9 mouse cellular contexts compared by ENCODE assay signal in the genomic region with DNA sequence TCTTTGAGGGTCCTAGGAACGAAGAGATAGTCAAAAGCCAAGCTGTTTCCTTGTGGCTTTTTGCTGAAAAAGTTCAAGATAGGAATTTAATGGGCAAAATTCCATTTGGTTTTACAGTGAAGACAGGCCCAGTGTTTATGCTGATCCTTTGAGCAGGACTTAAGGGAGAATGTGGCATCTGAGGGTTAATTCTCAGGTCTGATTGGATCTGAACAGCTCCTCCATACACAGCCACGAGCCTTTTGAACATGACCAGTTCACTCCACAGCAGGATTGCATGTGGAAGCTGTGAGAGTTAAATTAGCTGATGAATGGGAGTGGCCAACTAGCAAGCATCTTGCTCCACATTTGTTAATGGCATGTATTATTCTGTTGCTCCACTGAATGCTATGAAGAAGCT.
DNase-seq lines count a peak whose midpoint lies in the region; ATAC-seq and TF ChIP-seq lines count a peak whose summit lies in the region.
"Had no signal": no experiment of that assay in that cellular context is flagged by ENCODE, and none has a peak within 500 bp of the region (broad histone marks: within the 10 kb centered on the region; RNA-seq: fewer than 3 reads in every experiment).

No protein-coding gene starts in this region.

- peaks cover 4% of the 10 kb centered on the region; the same call in 1 of the 2 replicates for H3K9me3 ChIP-seq in lung, embryonic 14.5 days (ENCODE audit: low read depth, low read length)
- 0 out of 2 replicates have a peak, but pooled peaks cover 5% of the 10 kb centered on the region for H3K9me3 ChIP-seq in forebrain, embryonic 14.5 days (replicated peaks; ENCODE audit: control insufficient read depth, low read length)
- H3K9me3 ChIP-seq in limb, embryonic 12.5 days: 0 out of 2 replicates have a peak, but pooled peaks cover 4% of the 10 kb centered on the region

- H3K36me3 ChIP-seq in lung, embryonic 14.5 days (ENCODE audit: insufficient read depth): no peaks in the 10 kb centered on the region
- no peaks in the 10 kb centered on the region for H3K36me3 ChIP-seq in forebrain, embryonic 14.5 days (ENCODE audit: control insufficient read depth, insufficient read depth, low read length)
- H3K36me3 ChIP-seq in limb, embryonic 12.5 days: no peaks in the 10 kb centered on the region

- peak overlapping the region; percentile 58; the same call in 1 of the 2 replicates for H3K27ac ChIP-seq in lung, embryonic 14.5 days (ENCODE audit: low read depth)
- H3K27ac ChIP-seq in forebrain, embryonic 14.5 days (ENCODE audit: low read depth, low read length): no peak overlapping the region
- H3K27ac ChIP-seq in limb, embryonic 12.5 days: peak overlapping the region; percentile 47

- H3K4me2 ChIP-seq in lung, embryonic 14.5 days: peak overlapping the region; percentile 35
- peak overlapping the region; percentile 34 for H3K4me2 ChIP-seq in forebrain, embryonic 14.5 days (ENCODE audit: low read length)
- H3K4me2 ChIP-seq in limb, embryonic 12.5 days: peak overlapping the region; percentile 36

- no peak overlapping the region for H3K9ac ChIP-seq in lung, embryonic 14.5 days
- no peak overlapping the region for H3K9ac ChIP-seq in forebrain, embryonic 14.5 days (ENCODE audit: low read length)
- no peak overlapping the region for H3K9ac ChIP-seq in limb, embryonic 12.5 days (replicated peaks)

- H3K4me1 ChIP-seq in lung, embryonic 14.5 days (ENCODE audit: insufficient read depth): peaks cover 4% of the 10 kb centered on the region; the same call in 1 of the 2 replicates
- H3K4me1 ChIP-seq in forebrain, embryonic 14.5 days (ENCODE audit: control insufficient read depth, insufficient read depth, low read length): peaks cover 7% of the 10 kb centered on the region
- H3K4me1 ChIP-seq in limb, embryonic 12.5 days (replicated peaks): peaks cover 18% of the 10 kb centered on the region

- no peak overlapping the region for H3K4me3 ChIP-seq in lung, embryonic 14.5 days (ENCODE audit: low read depth, low read length)
- H3K4me3 ChIP-seq in forebrain, embryonic 14.5 days (ENCODE audit: low read depth, low read length): no peak overlapping the region
- no peak overlapping the region; the same call in 1 of the 2 replicates for H3K4me3 ChIP-seq in limb, embryonic 12.5 days (replicated peaks)

- ATAC-seq in lung, embryonic 14.5 days (ENCODE audit: insufficient read depth): peak; percentile 85
- ATAC-seq in forebrain, embryonic 14.5 days: peak; percentile 44; the same call in 1 of the 2 replicates
- no peak for ATAC-seq in limb, embryonic 12.5 days (ENCODE audit: insufficient number of reproducible peaks, insufficient read depth, low FRiP score, low TSS enrichment, low read depth)

- H3K27me3 ChIP-seq in lung, embryonic 14.5 days (ENCODE audit: insufficient read depth, low read length): no peaks in the 10 kb centered on the region
- no peaks in the 10 kb centered on the region for H3K27me3 ChIP-seq in forebrain, embryonic 14.5 days (replicated peaks; ENCODE audit: control insufficient read depth, insufficient read depth, low read length)
- H3K27me3 ChIP-seq in limb, embryonic 12.5 days: no peaks in the 10 kb centered on the region

- WGBS in lung, embryonic 14.5 days: 9% methylated on average over 2 of the region's 2 CpGs
- 11% methylated on average over 2 of the region's 2 CpGs for WGBS in forebrain, embryonic 14.5 days
- 6% methylated on average over 2 of the region's 2 CpGs for WGBS in limb, embryonic 12.5 days

- TF ChIP-seq CTCF in lung, embryonic 14.5 days (IDR thresholded peaks at IDR 0.05; ENCODE audit: low read depth): no peak

- DNase-seq in lung, embryonic 14.5 days: peak; percentile 42
- DNase-seq in lung, postnatal 14 days: no peak
- no peak for DNase-seq in forebrain, embryonic 14.5 days (ENCODE audit: low spot score)
- DNase-seq in retina, embryonic 14.5 days (ENCODE audit: low spot score): peak; percentile 48
- DNase-seq in adrenal gland, adult (ENCODE audit: inconsistent age in 2 of 2, low spot score in 1 of 2): no peak
- no peak for DNase-seq in ovary, adult 18-20 months (ENCODE audit: low spot score)
- DNase-seq in thymus, postnatal 36 days: no peak
- DNase-seq: cerebellum, adult 11-12 months had no signal

Comparison
In these comparisons a context has a peak if more than half of its experiments do, and no peak if none do; other contexts are left out.
1. DNase-seq: peak in lung, embryonic 14.5 days (single experiment) and retina, embryonic 14.5 days (single experiment); none in lung, postnatal 14 days (single experiment), forebrain, embryonic 14.5 days (single experiment), adrenal gland, adult (0 of 2), ovary, adult 18-20 months (single experiment) and thymus, postnatal 36 days (0 of 2).
2. Peak in every context shown above with its lines, with median percentiles within 50 percentile points of each other: H3K4me2 ChIP-seq.